Mouse (Mus musculus) cerebellum, adult 2 months (tissue): ENCODE measurements around the gene Eif6.

ENCODE experiments used
- CTCF ChIP-seq: fragments of 200-500 bp; IDR thresholded peaks from 2 replicates; pipeline ENCODE4 v1.5.1; 2011; ENCODE audit warnings: low read depth, mild to moderate bottlenecking, control low read depth, low read length, moderate library complexity, borderline replicate concordance; ENCODE audit not compliant: insufficient read depth
- POLR2A ChIP-seq: fragments of 200-500 bp; IDR thresholded peaks from 2 replicates; pipeline ENCODE4 v1.6.1; 2011; ENCODE audit warnings: low read length, control low read depth, borderline replicate concordance; ENCODE audit not compliant: insufficient read depth

DNA sequence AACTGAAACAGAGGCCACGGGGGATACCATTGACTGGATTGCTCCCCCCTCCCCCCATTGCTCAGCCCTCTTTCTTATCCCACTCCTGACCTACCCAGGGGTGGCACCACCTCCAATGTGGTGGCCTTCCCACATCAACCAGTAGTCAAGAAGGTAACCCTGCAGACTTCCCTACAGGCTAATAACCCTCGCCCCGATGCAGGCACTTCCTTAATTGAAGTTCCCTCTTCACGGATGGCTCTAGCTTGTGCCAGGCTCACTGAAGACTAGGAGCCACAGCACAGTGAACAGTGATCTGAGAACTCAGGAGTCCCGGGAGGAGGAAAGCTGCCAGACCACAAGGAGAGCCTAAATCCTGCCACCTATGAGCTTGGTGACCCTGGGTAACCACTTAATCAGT lies 39.8 kb downstream of the Eif6 start:
- no peak for TF ChIP-seq POLR2A
- TF ChIP-seq CTCF = no peak
